Mouse (Mus musculus) limb, embryonic 14.5 days (tissue): Measurements from ENCODE around the gene Lgals12. TPM values are rescaled to one million over a fixed set of nuclear protein-coding genes. Genes with fewer than 3 reads are reported as not detected.

Experiments
- ATAC-seq: fragments of 200-750 bp; cut with Nextera tagmentation; 2 replicates; pipeline ENCODE4 v1.8.0; 2017; ENCODE audit warnings: low read depth, moderate number of reproducible peaks, moderate TSS enrichment; ENCODE audit not compliant: low FRiP score
- DNase-seq: peaks from one replicate; pipeline ENCODE4 v3.0.0-alpha.2; 2015; ENCODE audit warnings: low spot score
- H3K27ac ChIP-seq: fragments of 300-500 bp; sonication (generic); replicated peaks from 2 replicates; pipeline ENCODE4 v1.5.1; 2014; ENCODE audit warnings: low read depth, mild to moderate bottlenecking, low read length, moderate library complexity, mixed read lengths
- H3K27me3 ChIP-seq: fragments of 300-500 bp; sonication (generic); 2 replicates; pipeline ENCODE4 v1.6.1; 2014; ENCODE audit warnings: low read length, mixed read lengths; ENCODE audit not compliant: control insufficient read depth, insufficient read depth
- H3K36me3 ChIP-seq: fragments of 300-500 bp; sonication (generic); 2 replicates; pipeline ENCODE4 v1.6.1; 2014; ENCODE audit warnings: mild to moderate bottlenecking, low read length, moderate library complexity, mixed read lengths; ENCODE audit not compliant: control insufficient read depth, insufficient read depth
- H3K4me1 ChIP-seq: fragments of 300-500 bp; sonication (generic); 2 replicates; pipeline ENCODE4 v1.6.1; 2014; ENCODE audit warnings: antibody characterized with exemption, low read length, mixed read lengths; ENCODE audit not compliant: control insufficient read depth, insufficient read depth
- H3K4me2 ChIP-seq: fragments of 300-500 bp; sonication (generic); replicated peaks from 2 replicates; pipeline ENCODE4 v1.6.1; 2014; ENCODE audit warnings: low read depth, mild to moderate bottlenecking, low read length, moderate library complexity; ENCODE audit not compliant: severe bottlenecking
- H3K4me3 ChIP-seq: fragments of 300-500 bp; sonication (generic); replicated peaks from 2 replicates; pipeline ENCODE4 v1.5.1; 2014; ENCODE audit warnings: low read length
- H3K9ac ChIP-seq: fragments of 300-500 bp; sonication (generic); 2 replicates; pipeline ENCODE4 v1.6.1; 2014; ENCODE audit warnings: mild to moderate bottlenecking, low read depth, low read length, moderate library complexity; ENCODE audit not compliant: severe bottlenecking
- H3K9me3 ChIP-seq: fragments of 300-500 bp; sonication (generic); 2 replicates; pipeline ENCODE4 v1.6.1; 2016; ENCODE audit warnings: low read length; ENCODE audit not compliant: control insufficient read depth
- POLR2A ChIP-seq: fragments of 200-500 bp; IDR thresholded peaks from 2 replicates; pipeline ENCODE4 v1.8.0; 2012; ENCODE audit warnings: inconsistent platforms, mild to moderate bottlenecking, moderate library complexity, borderline replicate concordance; ENCODE audit not compliant: insufficient read depth, insufficient read length; ENCODE audit errors: extremely low read depth
- WGBS: fragments of 180-500 bp; shearing (Covaris S2); extraction: QIAGEN DNeasy Blood & Tissue Kit; methylation state at CpG from one replicate; pipeline ENCODE4 v1.1.7; 2014; 5-methylcytosine and 5-hydroxymethylcytosine counted together
- polyA plus RNA-seq, 2 experiments: library from polyadenylated mRNA; depleted of rRNA in 1 of 2; stranded (reverse) in 1 of 2; unstranded in 1 of 2; fragments of >200 nt; fragmentation: Nextera tagmentation in 1 of 2; extraction: Ambion mirVana in 1 of 2; gene quantifications; 2 replicates each; pipeline versions ENCODE4 v1.2.1 to v1.2.3; 2012 to 2014

The Lgals12 gene
- polyA plus RNA-seq, 2 experiments: 0.77 to 1.8 TPM

- TF ChIP-seq POLR2A: no peak
- WGBS: 32% methylated on average over 3 of the region's 3 CpGs
- H3K9me3 ChIP-seq: no peaks in the 10 kb centered on the region
Observed at GRCm38 (mm10) chr19:7617085-7617484, 10.1 kb upstream of the Lgals12 start.

GRCm38 (mm10) chr19:7616231-7616930 is 9.4 kb upstream of the Lgals12 start:
- Histone ChIP-seq H3K4me3 (no peak overlapping the region), H3K27ac (no peak overlapping the region), H3K4me2 (no peak overlapping the region), H3K9ac (no peak overlapping the region), H3K27me3 (0 out of 2 replicates have a peak, but pooled peaks cover 3% of the 10 kb centered on the region), H3K36me3 (no peaks in the 10 kb centered on the region), H3K4me1 (no peaks in the 10 kb centered on the region), H3K9me3 (no peaks in the 10 kb centered on the region)
- ATAC-seq (no peak), DNase-seq (no peak)
- TF ChIP-seq POLR2A: no peak
- WGBS: 85% methylated on average over 5 of the region's 5 CpGs

More at GRCm38 (mm10) chr19:7617085-7617484, 10.1 kb upstream of the Lgals12 start:
- DNase-seq: no peak
- H3K27ac ChIP-seq: no peak overlapping the region
- no peaks in the 10 kb centered on the region for H3K36me3 ChIP-seq
- 0 out of 2 replicates have a peak, but pooled peaks cover 3% of the 10 kb centered on the region for H3K27me3 ChIP-seq
- H3K4me2 ChIP-seq: no peak overlapping the region
- H3K4me3 ChIP-seq: no peak overlapping the region
- H3K9ac ChIP-seq: no peak overlapping the region
- no peak for ATAC-seq
- H3K4me1 ChIP-seq: no peaks in the 10 kb centered on the region

GRCm38 (mm10) chr19:7613151-7613550 is 6.2 kb upstream of the Lgals12 start:
- H3K4me3 ChIP-seq: no peak overlapping the region
- H3K36me3 ChIP-seq: no peaks in the 10 kb centered on the region
- H3K9ac ChIP-seq: no peak overlapping the region
- no peaks in the 10 kb centered on the region for H3K4me1 ChIP-seq
- H3K27me3 ChIP-seq: 0 out of 2 replicates have a peak, but pooled peaks cover 3% of the 10 kb centered on the region
- no peak for TF ChIP-seq POLR2A
- DNase-seq: no peak
- WGBS: 73% methylated on average over 7 of the region's 7 CpGs
- H3K27ac ChIP-seq: no peak overlapping the region
- no peak overlapping the region for H3K4me2 ChIP-seq
- no peaks in the 10 kb centered on the region for H3K9me3 ChIP-seq
- ATAC-seq: no peak

- H3K27ac ChIP-seq: no peak within 1 kb of the TSS
- 0 out of 2 replicates have a peak, but pooled peaks cover 3% of the 10 kb centered on the region for H3K27me3 ChIP-seq
- peak within 1 kb of the TSS; percentile 93 for H3K4me2 ChIP-seq
- ATAC-seq: peak; percentile 75
- peak within 1 kb of the TSS; percentile 43 for H3K4me3 ChIP-seq
- H3K4me1 ChIP-seq: peaks cover 6% of the 10 kb centered on the region
- no peaks in the 10 kb centered on the region for H3K9me3 ChIP-seq
- 3% methylated on average over 54 of the region's 54 CpGs for WGBS
- peak; percentile 25 for DNase-seq
- H3K36me3 ChIP-seq: no peaks in the 10 kb centered on the region
- TF ChIP-seq POLR2A: no peak
- H3K9ac ChIP-seq: peak within 1 kb of the TSS; percentile 58
Observed at GRCm38 (mm10) chr19:7611942-7612757, 5.2 kb upstream of the Lgals12 start, which contains the start of gene Hrasls5. Gene Hrasls5 (plus strand): TSS chr19:7612541.

GRCm38 (mm10) chr19:7607690-7608201 is 753 bp upstream of the Lgals12 start:
- H3K9ac ChIP-seq: no peak overlapping the region
- H3K4me1 ChIP-seq: peaks cover 16% of the 10 kb centered on the region
- H3K4me3 ChIP-seq: no peak overlapping the region
- no peak for TF ChIP-seq POLR2A
- no peak for ATAC-seq
- H3K9me3 ChIP-seq: no peaks in the 10 kb centered on the region
- H3K4me2 ChIP-seq: 0 out of 2 replicates have a peak overlapping the region, but pooled peaks have one; percentile 69
- no peaks in the 10 kb centered on the region for H3K36me3 ChIP-seq
- no peak for DNase-seq
- H3K27me3 ChIP-seq: 0 out of 2 replicates have a peak, but pooled peaks cover 3% of the 10 kb centered on the region
- 74% methylated on average over 7 of the region's 7 CpGs for WGBS
- no peak overlapping the region for H3K27ac ChIP-seq
